Mouse (Mus musculus): Measurements from ENCODE around the gene Col26a1.
"Not testable (repeated sequence)": the region's sequence is repeated elsewhere in the genome, so short reads cannot be mapped to it uniquely, and the experiment has no call there.

The Col26a1 gene

GRCm38 (mm10) chr5:136753176-136753575 lies 129.8 kb downstream of the Col26a1 start:
- DNase-seq (ENCODE audit: low read depth, low spot score) = not testable (repeated sequence)

DNA sequence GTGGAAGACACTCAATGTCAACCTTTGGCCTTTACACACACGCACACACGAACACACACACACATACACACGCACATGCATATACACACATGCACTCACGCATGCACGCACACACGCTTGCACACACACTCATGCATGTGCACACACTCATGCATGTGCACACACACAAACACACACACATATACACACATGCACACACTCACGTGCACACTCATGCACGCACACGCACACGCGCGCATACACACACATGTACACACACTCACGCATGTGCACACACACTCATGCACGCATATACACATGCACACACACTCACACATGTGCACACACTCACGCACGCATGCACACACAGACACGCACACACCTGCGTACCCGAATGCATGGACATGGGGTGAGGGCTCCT lies 130.9 kb downstream of the Col26a1 start:
- no peak for DNase-seq (ENCODE audit: low read depth, low spot score)

DNA sequence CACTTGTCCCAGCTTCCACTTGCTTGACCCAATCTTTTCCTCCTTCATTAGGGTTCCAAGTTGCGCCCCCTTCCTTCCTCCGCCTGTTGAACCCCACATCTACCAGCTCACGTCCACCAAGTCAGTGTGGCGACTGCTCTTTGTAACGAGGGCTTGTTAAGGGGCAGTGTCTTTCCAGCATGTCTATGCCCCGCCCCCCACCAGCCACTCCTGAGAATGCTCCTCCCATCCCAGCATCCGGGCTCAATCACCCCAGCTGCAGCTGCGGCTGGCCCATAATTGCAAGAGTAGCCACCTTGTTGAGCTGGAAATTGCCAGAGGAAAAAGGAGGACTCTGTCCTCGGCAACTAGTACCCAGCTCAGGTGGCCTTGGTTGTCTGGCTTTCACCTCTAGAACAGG lies 136.4 kb downstream of the Col26a1 start:
- no peak for DNase-seq (ENCODE audit: low read depth, low spot score)

DNA sequence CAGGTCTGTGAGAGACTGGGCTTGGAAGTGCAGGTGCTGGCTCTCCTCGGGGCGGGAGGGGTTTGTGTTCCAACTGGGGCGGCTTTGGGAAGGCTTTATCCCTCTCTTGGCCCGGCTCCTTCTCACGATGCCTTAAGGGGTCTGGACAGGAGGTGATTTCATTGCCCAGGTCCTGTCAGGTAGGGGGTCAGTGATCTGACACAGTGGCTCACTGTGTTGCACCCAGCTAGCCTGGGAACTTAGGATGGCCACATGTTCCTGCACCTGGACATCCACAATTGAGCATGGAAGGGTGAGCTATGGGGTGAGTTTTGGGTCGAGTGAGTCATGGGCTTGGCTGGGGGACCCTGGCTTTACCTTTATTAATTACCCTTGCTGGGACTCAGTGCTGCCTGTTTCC lies 144.1 kb downstream of the Col26a1 start:
- no peak for DNase-seq (ENCODE audit: low read depth, low spot score)

- DNase-seq (ENCODE audit: low read depth, low spot score) = not testable (repeated sequence)
Observed at GRCm38 (mm10) chr5:136726271-136726670, 156.7 kb downstream of the Col26a1 start.

GRCm38 (mm10) chr5:136721596-136721995 lies 161.4 kb downstream of the Col26a1 start:
- no peak for DNase-seq (ENCODE audit: low read depth, low spot score)

DNA sequence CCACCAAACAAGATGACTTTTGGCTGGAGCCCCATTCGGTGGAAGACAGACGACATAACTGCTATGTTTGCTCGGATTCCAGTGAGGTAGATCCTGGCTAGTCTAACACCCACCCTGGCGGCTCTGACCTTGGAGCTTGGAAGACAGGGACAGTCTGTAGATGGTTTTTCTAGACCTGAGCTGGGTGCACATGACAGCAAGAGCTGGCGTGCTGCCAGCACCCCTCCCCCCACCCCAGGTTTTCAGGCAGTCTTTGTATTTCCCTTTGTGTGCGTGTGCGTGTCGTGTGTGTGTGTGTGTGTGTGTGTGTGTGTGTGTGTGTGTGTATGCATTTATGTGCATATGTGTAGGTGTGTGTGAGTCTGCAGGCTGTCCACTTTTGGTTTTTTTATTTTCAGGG lies 164.4 kb downstream of the Col26a1 start:
- DNase-seq (ENCODE audit: low read depth, low spot score) = no peak

GRCm38 (mm10) chr5:136717573-136717854 lies 165.5 kb downstream of the Col26a1 start:
- DNase-seq (ENCODE audit: low read depth, low spot score) = no peak

- DNase-seq (ENCODE audit: low read depth, low spot score) = no peak
Observed at GRCm38 (mm10) chr5:136716696-136717572, 166.1 kb downstream of the Col26a1 start.

GRCm38 (mm10) chr5:136714879-136715278 lies 168.1 kb downstream of the Col26a1 start:
- peak; percentile 66 for DNase-seq (ENCODE audit: low read depth, low spot score)

- DNase-seq (ENCODE audit: low read depth, low spot score) = no peak
Observed at GRCm38 (mm10) chr5:136714232-136714875, 168.7 kb downstream of the Col26a1 start.

GRCm38 (mm10) chr5:136710742-136711141 lies 172.3 kb downstream of the Col26a1 start:
- no peak for DNase-seq (ENCODE audit: low read depth, low spot score)

DNA sequence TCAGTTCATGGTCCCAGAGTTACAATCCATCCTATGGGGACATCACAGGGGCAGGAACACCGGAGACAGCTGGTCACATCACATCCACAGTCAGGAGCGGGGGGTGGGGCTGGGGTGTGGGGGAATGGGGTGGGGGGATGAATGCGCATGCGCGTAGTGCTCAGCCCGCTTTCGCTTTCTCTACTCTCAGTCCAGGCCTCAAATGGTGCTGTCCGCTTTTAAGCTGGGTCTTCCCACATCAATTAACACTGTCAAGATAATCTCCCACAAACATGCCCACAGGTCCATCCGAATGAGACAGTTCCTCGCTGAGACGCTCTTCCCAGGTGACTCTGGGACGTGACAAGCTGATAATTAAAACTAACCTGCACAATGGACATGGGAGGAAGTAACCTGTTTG lies 174.9 kb downstream of the Col26a1 start:
- no peak for DNase-seq (ENCODE audit: low read depth, low spot score)

DNA sequence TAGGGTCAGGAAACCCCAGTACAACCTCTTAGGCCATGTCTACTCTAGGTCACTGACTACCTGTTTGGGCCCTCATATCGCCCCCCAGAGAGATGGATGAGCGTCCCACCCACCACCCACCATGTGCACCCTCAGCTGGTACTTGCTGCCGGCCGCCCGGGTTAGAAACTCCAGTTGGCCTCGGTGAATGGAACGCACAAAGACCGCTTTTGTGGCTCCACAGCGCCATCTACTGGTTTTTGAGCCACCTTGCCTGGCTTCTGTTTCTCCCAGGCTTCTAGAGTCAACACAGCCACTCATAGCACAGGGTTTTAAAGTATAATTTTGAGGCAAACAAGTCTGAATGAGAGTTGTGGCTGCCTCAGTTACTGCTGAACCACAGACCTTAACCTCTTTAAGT lies 176.2 kb downstream of the Col26a1 start:
- peak; percentile 81 for DNase-seq (ENCODE audit: low read depth, low spot score)

DNA sequence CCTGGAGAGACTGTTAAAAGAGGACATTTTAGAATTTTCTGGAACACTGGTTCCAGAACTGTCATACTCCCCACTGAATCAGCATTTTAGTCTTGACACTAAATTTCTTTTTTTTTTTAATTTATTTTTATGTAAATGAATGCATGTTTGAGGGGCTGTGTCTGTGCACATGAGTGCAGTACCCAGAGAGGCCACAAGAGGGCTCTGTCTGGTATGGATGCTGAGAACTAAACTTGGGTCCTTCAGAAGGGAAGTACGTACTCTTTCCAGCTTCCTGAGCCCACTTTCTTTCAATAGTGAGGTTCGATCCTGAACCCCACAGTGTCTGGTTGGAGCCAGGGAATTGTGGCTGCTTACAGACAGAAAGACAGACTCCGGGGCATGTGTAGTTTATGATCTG lies 177.5 kb downstream of the Col26a1 start:
- DNase-seq (ENCODE audit: low read depth, low spot score) = no peak

DNA sequence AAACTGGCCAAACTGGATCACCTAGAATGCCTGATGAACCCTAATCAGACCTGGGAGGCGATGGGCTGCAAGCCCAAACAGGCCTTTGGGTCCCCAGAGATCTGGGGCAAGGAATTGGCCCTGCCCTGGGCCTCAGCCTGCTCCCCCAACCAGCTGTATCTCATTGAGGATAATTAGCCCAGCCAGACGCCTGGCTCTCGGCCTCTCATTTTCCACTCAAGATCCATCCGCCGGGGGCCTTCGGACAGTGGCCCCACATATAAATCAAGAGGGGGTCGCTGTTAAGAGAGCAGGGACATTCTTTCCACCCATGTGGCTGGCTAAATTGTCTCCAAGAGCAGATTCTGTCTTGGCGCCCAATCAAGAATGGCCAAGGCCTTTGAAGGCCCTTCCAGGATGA lies 178.9 kb downstream of the Col26a1 start:
- no peak for DNase-seq (ENCODE audit: low read depth, low spot score)

- DNase-seq (ENCODE audit: low read depth, low spot score) = peak; percentile 62
Observed at GRCm38 (mm10) chr5:136703751-136704150, 179.3 kb downstream of the Col26a1 start.

- no peak for DNase-seq (ENCODE audit: low read depth, low spot score)
Observed at GRCm38 (mm10) chr5:136702159-136702725, 180.8 kb downstream of the Col26a1 start.

- no peak for DNase-seq (ENCODE audit: low read depth, low spot score)
Observed at GRCm38 (mm10) chr5:136697618-136698017, 185.4 kb downstream of the Col26a1 start.

DNA sequence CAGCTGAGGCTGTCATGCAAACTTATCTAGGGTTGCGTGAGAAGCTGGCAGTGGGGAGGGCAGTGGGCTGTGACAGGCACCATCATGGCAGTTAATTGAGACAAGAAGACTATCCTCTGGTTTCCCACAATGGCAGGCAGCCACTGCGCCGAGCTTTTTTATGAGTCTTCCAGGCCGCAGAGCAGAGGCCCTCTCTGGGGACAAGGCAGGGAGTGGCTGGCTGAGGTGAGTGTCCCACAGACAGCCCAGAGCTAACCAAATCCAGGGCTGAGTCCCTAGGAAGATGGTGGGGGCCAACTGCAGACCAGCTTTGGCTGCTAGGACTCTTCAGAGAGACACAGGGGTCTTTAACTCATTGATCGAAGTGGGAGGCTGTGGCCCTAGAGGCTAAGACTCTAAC lies 186.5 kb downstream of the Col26a1 start:
- DNase-seq (ENCODE audit: low read depth, low spot score) = no peak

DNA sequence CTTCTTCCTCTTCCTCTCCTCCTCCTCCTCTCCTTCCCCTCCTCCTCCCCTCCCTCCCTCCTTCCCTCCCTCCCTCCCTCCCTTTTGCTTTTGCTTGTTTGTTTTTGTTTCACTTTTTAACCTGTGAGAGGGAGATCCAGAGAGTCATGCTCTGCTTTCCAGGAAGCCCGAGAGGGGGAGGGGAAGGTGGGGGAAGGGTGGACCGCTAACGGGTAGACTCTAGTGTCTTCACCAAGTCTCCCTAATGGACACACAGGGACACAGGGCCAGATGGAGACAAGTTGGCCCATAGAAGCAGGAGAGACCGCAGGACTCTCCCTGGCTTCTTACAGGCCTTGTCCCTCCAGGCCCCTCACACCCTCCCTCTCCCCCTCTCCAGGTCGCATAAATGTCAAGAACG lies 188.0 kb downstream of the Col26a1 start:
- DNase-seq (ENCODE audit: low read depth, low spot score) = no peak

DNA sequence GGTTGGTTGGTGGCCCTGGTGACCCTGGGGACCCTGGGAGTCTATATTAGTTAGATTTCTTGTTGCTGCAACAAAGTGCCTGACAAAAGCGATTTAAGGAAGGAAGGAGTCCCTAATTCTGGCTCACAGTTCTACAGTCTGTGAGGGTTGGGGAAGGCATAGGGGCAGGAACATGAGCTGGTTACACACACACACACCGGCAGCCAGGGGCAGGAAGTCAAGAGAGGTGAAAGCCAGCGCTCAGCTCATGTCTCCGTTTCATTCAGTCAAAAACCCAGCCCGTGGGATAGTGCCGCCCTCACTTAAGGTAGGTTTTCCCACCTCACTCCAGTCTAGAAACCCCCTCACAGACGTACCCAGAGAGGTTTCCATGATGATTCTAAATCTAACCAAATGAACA lies 189.6 kb downstream of the Col26a1 start:
- no peak for DNase-seq (ENCODE audit: low read depth, low spot score)

DNA sequence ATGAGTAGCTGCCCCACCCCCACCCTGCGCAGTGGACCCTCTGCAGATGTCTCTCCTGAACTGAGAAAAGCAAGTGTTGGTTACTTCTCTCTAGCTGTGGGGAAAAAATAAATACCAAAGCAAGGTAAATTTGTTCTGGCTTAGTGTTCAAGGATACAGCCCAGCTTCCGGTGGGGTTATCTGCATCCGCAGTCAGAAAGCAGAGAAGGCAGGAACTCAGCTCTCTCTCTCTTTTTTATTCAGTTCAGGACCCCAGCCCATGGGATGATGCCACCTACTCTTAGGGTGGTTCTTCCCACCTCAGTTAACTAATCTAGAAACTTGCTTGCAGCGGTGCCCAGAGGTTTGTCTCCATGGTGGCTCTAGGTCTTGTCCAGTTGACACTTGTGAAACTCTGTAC lies 190.2 kb downstream of the Col26a1 start, which contains the start of gene Myl10:
Gene Myl10, plus strand, starts transcription at position 363 of the 400 bp plus-strand sequence.
- no peak for DNase-seq (ENCODE audit: low read depth, low spot score)

Data from forelimb bud, embryonic 11.5 days (tissue).